Mouse (Mus musculus) thymus, postnatal 10 days (tissue): Measurements from ENCODE around the gene Gm17304.
A peak's percentile ranks its signal among the peaks of the same experiment; 100 is the strongest.

Experiments
- DNase-seq, 2 experiments: peaks; one replicate each; pipeline ENCODE4 v3.0.0; 2021; ENCODE audit warnings: low spot score in 2 of 2

Gm17304 gene

DNA sequence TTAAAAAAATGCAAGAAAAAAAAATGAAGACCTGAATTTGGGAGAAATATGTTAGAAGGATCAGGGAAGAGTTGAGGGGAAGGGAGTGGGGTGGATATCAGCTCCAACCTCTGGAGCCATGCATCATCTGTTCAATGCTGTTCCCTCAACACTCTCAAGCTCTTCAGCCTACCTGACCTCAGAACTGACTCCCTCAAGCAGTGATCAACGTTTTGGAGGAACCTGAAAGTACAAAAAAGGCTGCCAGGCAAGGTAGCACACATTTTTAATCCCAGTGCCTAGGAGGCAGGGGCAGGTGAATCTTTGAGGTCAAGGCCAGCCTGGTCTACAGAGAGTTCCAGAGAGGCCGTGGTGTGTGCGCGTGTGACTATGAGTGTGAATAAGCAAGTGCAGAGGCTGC lies at the start of gene Gm17304:
Gene Gm17304 (plus strand): TSS at position 301 of the 400 bp plus-strand sequence.
- no peak for DNase-seq

DNA sequence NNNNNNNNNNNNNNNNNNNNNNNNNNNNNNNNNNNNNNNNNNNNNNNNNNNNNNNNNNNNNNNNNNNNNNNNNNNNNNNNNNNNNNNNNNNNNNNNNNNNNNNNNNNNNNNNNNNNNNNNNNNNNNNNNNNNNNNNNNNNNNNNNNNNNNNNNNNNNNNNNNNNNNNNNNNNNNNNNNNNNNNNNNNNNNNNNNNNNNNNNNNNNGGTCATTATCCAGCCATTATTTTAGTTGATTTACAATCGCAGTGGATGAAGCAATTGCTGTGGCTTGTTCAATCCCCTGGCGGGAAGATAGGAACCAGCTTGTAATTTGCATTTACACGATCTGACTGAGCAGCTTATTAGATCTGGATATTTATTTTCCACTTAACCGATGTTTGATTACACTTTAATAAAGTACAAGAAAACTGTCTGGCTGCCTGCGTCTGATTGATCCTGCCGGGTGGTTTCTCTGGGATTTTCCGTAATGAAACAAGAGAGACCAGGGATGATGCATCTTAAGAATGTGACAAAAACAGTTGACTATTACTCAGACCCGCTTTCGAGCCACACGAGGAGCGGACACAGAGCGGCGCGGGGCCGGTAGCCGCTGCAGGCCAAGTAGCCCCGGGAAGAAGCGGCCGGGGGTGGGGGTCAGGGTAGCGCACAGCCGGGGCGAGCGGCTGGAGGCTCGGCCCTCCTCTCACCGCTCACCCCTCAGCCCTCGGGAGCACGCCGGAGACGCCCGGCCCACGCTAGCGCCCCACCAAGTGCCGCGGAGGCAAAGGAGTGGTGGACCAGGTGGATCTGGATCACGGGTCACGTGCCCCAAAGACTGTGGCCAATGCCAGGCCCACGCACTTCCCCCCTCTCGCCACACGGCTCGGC lies 48.0 kb upstream of the Gm17304 start:
- DNase-seq: no peak

- no peak for DNase-seq
These were observed 47.4 kb upstream of the Gm17304 start for GRCm38 (mm10) chr5:106561499-106561822.

- no peak for DNase-seq
These were observed 42.9 kb upstream of the Gm17304 start for GRCm38 (mm10) chr5:106566025-106566424.

DNA sequence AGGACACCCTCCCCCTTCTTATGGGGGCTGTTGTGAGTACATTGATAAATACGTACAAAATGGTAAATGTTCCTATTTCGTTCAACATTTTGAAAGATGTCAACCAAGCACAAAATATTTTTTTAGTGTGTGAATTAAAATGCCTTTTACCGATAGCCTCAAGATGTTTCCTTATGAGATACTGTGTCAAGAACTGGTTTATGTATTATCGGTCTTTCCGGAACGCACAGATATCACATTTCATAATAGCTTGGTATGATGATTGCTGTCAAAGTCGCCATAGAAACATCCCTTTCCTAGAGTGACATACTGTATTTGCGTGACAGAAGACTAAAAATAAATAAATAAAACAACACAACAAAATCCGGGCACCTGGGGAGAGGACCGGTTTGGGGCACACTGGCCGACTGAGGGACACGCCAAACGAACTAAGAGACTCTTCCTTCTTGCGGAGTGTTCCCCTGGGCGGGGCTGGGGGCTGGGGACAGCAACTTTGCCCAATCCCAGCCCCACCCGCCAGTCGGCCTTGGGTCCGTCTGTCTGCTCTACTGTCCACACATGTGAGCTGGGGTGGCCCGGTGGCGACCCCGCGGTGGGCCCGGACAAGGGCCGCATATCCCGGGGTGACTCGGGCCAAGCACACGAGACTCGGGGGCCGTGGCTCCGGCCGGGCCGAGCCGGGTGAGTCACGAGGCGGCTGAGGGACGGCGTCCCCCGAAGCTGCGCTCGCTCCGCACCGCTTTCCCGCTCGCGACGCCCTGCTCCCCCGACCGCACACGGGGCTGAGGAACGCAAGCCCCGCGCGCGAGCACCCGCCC lies 34.9 kb upstream of the Gm17304 start:
- DNase-seq: peak in 1 of 2 experiments; percentile 4

DNA sequence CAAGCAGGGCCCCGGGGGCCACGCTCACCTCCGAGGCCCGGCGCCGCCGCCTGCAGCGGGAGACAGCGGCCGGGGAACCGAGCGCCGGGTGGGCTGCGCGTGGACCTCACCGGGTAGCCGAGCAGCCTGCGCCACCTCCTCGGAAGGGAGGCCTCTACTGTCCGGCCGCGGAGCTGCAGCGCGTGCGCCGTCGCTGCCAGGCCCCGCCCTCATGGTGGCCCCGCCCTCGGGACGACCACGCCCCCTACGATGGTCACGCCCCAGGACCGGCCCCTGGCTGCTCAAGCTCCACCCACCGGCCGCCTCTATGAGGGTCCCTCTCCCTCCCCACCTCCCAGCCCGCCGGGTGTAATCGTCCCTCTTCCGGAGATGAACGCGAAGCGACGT lies 34.3 kb upstream of the Gm17304 start:
- peak; percentile 57 to 80 for DNase-seq

DNA sequence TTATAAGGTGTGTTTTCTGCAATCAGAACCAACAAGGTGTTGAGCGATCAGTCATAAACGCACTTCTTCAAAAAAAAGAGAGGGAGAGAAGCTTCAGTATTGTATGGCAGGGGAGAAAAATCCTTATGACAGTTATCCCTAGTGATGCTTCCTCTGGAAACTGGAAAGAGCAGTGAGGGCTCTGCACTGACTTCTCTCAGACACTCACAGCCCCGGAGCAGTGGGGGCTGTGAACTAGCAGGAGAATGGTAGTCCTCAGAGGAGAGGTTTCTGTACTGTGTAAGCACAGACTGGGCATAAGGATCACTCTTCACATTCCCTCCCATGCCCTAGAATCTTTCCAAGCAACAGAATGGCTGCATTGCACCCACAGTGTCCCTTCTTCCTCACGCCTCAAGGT lies 33.8 kb upstream of the Gm17304 start:
- no peak for DNase-seq

- DNase-seq: no peak
These were observed 31.5 kb upstream of the Gm17304 start for GRCm38 (mm10) chr5:106577237-106577888.

GRCm38 (mm10) chr5:106580943-106581342 lies 28.0 kb upstream of the Gm17304 start:
- DNase-seq: no peak

- no peak for DNase-seq
These were observed 19.9 kb upstream of the Gm17304 start for GRCm38 (mm10) chr5:106589006-106589405.

- no peak for DNase-seq
These were observed 19.2 kb upstream of the Gm17304 start for GRCm38 (mm10) chr5:106589670-106590069.

DNA sequence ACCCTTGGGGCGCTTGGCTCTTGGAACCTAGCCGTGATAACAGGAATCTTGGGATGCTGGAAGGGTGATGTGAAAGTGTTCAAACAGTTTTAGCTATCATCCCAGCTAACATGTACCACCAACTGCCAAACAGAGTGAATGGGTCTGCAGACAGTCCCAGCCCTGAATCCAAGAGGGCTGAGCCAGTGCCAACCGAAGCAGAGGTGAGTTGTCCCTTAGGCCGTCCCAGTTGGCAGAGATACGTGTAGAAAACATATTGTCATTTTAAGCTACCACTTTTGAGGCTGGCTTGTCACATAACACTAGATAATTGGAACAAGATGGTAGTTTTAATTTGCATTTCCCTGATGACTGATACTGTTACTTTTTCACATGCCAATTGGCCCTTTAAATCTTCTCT lies 18.2 kb upstream of the Gm17304 start:
- no peak for DNase-seq

DNA sequence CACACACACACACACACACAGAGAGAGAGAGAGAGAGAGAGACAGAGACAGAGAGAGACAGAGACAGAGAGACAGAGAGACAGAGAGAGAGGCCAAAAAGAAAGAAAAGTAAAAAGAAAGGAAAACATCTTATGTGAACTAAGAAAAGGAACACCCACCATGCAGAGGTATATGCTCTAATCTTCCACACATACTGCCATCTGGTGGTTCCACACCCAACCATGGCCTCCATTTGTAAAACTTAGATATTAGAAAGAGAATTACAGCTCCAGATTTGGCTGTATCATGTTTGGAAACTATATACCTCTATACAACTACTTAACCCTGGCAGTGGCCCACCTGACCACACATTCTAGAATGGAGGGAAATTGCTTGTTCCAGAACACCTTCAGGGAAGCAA lies 14.5 kb upstream of the Gm17304 start:
- no peak for DNase-seq

DNA sequence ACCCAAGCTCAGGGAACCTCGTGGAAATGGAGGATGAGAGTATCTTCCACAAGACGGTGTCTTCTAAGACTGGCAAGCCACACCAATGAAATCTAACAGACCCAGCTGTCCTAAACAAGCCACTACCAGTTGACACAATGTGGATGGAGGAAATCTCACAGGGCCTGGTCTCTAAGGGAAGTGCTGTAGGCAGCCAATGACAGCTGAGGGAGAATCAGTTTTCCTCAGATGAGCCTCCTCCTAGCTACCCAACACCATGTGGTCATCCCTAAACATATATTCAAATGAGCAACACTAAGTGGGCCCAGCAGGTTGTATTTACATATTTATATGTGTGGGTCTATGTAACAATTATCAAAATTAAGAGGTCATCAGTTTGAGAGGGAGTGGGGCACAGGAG lies 11.4 kb upstream of the Gm17304 start:
- no peak for DNase-seq

- DNase-seq: no peak
These were observed 9.4 kb upstream of the Gm17304 start for GRCm38 (mm10) chr5:106599482-106599881.

- DNase-seq: no peak
These were observed 4.5 kb upstream of the Gm17304 start for GRCm38 (mm10) chr5:106604381-106604780.

- DNase-seq: no peak
These were observed 3.8 kb upstream of the Gm17304 start for GRCm38 (mm10) chr5:106605096-106605495.

GRCm38 (mm10) chr5:106607081-106607480 lies 1.8 kb upstream of the Gm17304 start:
- DNase-seq: no peak

DNA sequence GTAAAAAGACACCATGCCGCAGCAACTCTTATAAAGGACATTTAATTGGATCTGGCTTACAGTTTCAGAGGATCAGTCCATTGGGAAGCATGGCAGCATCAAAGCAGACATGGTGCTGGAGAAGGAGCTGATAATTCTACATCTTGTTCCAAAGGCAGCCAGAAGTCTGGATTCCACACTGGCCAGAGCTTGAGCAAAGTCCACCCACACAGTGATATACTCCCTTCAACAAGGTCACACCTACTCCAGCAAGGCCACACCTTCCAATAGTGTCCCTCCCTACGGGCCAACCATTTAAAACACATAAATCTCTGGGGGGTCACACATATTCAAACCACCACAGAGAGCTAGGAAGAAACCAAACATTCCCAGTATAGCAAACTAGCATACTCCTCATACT lies 3.3 kb downstream of the Gm17304 start:
- DNase-seq: no peak

DNA sequence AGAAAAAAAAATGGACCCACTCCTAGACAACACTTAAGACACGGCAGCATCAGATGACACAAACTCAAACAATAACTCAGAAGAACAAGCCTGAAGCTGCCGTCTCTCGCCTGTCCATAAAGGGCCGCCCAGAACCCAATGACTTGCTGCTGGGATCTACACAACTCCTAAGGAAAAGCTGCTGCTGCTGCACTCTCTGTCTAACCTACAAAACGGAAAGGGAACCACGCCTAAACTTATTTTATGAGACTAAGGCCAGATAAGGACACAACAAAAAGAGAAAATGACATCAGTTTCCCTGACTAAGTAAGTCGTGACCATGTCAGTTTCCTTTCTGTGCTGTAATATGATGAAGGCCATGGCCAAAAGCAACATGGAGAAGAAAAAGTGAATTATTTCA lies 5.7 kb downstream of the Gm17304 start:
- no peak for DNase-seq

- no peak for DNase-seq
These were observed 6.1 kb downstream of the Gm17304 start for GRCm38 (mm10) chr5:106615006-106615405.

GRCm38 (mm10) chr5:106620446-106620845 lies 11.5 kb downstream of the Gm17304 start:
- DNase-seq: no peak

- DNase-seq: no peak
These were observed 13.3 kb downstream of the Gm17304 start for GRCm38 (mm10) chr5:106622193-106622592.
